Mouse (Mus musculus): Measurements from ENCODE around the gene Pde2a.

- TF ChIP-seq CTCF (IDR thresholded peaks at IDR 0.05; ENCODE audit: borderline replicate concordance, insufficient read depth, low read length) (no peak), POLR2A (IDR thresholded peaks at IDR 0.05; ENCODE audit: low read depth, low read length) (no peak)
These were observed 101.7 kb downstream of the Pde2a start for GRCm38 (mm10) chr7:101523205-101523604.
